Mouse (Mus musculus) liver, postnatal 0 days (tissue): Measurements from ENCODE around the gene Phf20.

ENCODE experiments used
- CTCF ChIP-seq: sonication (generic); IDR thresholded peaks from 2 replicates; pipeline ENCODE4 v1.5.1; 2016; ENCODE audit warnings: antibody characterized with exemption, low read depth
- EP300 ChIP-seq: IDR thresholded peaks from 2 replicates; pipeline ENCODE4 v1.6.1; 2016; ENCODE audit warnings: antibody characterized with exemption, low read depth, mild to moderate bottlenecking

GRCm38 (mm10) chr2:156349286-156349848, 153.1 kb downstream of the Phf20 start:
- TF ChIP-seq EP300 (no peak), CTCF (no peak)
